Mouse (Mus musculus) adrenal gland, adult (tissue): ENCODE results near the gene F11r.
A peak's percentile ranks its signal among the peaks of the same experiment; 100 is the strongest.

Source experiments
- DNase-seq, 2 experiments: peaks; one replicate each; pipeline ENCODE4 v3.0.0; 2022 to 2023; ENCODE audit warnings: low spot score in 1 of 2; ENCODE audit not compliant: inconsistent age in 2 of 2

Gene F11r

DNA sequence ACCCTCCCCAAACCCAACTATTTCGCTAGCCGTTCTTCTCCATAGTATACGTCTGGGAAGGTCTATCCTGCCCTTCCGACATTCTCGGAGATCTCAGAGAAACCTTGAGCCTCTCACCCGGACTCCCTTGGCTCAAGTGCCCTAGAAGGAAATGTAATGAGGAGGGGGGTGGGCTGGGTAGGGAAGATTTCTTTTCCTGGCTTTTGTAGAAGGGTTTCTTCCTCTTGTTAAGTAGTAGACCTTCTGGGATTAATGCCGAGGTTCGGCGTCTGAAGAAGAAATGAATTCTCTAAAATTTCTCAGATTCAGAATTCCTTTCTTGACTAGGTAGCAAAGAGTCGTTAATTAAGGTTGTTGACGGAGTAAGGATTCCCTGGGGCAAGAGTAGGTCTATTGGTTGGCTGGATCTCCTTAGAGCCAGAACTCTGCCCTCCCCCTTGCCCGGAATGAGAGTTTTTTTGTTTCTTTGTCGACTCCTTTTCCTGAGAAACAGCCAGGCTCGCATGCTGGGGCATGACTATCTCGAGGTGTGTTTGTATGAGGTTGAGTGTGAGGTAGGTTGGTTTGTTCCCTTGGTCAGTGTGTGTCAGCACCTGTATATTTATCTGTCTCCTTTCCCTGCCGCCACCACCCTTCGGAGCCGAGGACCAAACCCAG lies 807 bp downstream of the F11r start:
- DNase-seq = peak in 1 of 2 experiments; percentile 57

DNA sequence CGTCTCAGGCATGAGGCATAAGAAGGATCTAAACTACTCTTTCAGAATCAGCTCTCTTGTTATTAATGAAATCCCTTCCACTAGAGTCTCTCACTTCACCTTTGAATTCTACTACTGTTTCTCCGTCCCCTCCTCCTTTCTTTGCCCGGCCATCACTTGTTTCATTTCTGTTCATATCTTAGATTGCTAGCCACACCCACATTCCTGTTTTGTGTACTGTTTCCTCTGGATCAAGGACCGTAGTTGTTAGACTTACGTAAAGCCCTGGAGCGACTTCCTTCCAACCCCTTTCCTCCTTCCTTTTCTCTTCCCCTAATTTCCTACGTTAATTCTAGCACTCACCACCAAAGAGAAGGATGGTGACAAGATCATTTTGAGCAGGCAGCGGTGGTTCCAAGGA lies 1.7 kb downstream of the F11r start:
- peak in 1 of 2 experiments; percentile 40 for DNase-seq

DNA sequence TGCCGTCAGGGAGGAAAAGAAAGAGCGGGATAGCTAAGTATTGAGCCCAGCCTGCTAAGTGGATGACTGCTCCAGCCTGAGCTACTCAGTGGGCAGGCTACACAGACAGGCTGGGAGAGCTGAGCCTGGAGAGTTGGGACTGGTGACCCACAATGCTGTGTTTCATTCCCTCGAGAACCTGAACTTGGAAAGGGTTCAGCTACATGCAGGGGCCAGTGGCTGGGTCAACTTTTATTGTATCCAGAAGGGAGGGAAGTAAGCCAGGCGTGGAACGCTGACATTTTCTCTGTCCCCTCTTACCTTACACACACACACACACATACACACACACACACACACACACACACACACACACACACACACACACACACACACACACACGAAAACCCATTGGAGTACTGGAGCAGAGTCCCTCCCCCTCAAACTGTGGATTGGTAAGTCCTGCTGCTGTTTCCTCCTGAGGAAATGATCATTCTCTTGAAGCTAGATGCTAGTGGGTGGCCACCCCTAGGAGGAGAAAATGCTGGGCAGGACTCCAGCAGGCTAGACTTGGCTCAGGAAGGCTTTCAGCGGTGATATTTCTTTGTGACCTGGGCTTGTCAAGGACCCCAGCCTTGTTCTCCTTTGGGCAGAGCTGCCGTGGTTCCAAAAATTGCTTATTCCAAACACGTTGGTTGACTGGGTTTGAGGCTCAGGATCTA lies 2.8 kb downstream of the F11r start:
- peak; percentile 80 to 89 for DNase-seq

DNA sequence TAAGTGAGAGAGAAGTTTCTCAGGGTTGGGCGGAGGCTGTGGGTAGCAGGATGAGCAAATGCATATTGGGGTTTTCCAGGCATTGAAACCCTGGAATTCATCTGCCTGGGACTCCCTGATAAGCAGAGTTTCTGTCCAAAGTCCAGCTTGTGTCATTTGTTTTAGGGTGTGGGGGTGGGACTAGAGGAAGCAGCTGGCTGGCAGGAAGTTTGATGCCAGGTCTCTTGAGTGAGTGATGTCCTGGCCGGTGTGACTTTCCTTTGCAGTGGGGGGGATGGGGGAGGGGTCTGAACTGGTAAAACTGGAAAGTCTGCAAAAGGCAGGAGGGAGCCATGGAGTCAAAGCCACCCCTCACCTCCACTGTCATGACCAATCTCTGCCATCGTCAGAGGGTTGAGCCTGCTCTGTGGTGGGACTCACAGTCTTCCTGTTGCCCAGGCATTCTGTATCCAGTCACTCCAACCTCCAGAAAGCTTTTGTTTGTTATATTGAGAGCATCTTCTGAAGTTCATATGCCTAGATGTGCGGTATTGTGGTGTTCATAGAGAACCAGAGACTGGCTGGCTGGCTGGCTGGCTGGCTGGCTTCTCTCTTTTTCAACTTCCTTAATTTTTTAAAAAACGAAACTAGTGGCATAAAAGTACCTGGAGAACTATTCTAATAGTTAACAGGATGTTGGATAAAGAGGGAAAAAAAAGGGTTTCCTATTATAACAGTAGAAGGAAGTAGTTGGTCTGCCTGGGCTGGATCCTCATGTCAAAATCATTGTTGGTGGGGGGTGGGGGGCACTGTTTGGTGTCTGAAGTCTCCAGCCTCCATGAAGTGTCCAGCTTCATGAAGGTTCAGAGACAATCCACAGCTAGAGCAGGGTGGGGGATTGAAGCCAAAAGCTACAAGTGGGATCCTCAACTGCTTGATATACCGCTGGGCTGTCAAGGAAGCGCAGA lies 4.4 kb downstream of the F11r start:
- peak in 1 of 2 experiments; percentile 50 for DNase-seq

- DNase-seq = no peak
Measured at GRCm38 (mm10) chr1:171442413-171442760, 5.1 kb downstream of the F11r start.

DNA sequence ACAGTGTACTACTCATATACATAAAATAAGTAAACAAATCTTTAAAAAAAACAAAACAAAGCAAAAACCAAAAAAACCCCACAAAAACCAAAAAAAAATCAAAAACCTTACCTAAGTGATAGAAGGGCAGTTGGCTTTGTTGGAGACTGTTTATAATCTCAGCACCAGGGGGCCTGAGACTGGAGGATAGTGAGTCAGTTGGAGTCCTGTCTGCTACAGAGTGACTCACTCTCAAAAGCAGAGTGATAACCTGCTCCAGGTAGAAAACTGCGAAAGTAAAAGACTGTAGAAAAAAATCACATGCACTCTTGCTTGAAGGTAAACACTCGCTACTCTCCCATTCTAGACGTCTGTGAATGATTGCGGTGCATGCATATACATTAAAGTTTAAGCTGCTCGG lies 7.7 kb downstream of the F11r start:
- no peak for DNase-seq

DNA sequence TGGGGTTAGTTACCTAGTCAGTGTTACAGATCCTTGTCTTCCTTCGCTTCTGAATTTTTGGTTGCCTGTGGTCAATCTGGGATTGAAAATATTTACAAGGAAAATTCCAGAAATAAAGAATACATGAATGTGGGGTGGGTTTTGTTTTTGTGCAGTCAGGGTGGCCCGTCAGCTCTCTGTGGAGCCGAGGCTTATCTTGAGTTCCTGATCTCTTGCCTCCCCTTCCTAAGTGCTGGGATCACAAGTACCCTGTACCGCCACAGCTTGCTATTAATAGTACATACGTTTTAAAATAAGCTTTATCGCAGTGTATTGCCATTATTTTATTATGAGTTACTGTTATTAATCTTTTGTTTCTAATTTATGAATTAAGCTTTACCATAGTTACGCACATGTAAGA lies 9.5 kb downstream of the F11r start:
- no peak for DNase-seq

GRCm38 (mm10) chr1:171447692-171448091 lies 10.4 kb downstream of the F11r start:
- DNase-seq = no peak

DNA sequence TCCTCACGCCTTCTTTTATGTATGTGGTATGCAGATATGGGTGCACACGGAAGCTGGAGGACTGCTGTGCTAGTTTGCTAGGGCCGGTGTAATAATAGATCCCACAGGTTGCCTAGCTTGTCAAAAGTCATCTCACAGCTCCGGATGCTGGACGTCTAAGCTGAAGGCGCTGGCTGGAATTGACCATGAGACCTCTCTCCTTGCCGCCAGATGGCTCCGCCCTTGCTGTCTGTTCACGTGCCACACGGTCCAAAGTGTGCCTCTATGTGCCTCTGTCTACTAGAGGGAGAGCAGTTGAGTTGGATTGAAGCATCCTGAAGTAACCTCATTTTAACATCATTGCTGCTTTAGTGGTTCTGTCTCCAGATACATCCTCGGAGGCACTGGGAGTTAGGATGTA lies 12.7 kb downstream of the F11r start:
- no peak for DNase-seq

GRCm38 (mm10) chr1:171451001-171451400 lies 13.7 kb downstream of the F11r start:
- DNase-seq = no peak

GRCm38 (mm10) chr1:171452522-171452921 lies 15.2 kb downstream of the F11r start:
- no peak for DNase-seq

DNA sequence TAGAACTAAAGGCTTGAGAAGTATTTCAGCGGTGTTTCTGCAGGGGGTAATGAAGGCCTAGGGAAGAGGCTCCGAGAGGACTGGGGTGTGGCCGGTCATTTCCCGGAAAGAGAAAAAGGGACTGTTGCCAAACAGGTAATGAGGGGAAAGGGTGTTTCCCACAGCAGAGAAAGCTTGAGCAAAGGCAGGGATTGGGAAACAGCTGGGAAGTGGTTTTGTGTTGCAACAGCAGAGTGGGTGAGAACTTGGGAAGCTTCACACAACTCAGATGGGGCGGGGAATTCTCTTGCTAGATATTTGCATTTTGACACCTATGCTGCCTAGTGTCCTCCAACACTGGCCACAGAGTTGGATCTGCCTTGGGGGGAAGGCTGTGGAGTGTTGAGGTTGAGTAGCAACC lies 15.6 kb downstream of the F11r start:
- peak in 1 of 2 experiments; percentile 47 for DNase-seq

DNA sequence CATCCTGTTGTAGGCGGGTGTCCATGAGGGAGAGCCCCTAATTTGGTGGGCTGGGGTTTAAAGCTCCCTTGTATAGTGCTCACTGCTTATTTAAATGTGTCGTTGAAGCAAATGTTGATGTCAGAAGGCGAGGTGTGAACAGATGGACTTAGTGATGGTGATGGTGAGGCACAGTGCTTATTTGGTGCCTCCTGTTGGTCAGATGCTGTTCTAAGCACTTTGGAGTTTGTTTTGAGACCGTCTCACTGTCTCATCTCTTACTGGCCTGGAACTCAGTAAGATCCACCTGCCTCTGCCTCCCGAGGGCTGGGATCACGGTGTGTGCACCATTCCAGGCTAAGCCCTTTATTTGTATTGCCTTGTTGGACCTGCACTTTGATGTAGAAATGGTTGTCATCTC lies 17.6 kb downstream of the F11r start:
- no peak for DNase-seq

DNA sequence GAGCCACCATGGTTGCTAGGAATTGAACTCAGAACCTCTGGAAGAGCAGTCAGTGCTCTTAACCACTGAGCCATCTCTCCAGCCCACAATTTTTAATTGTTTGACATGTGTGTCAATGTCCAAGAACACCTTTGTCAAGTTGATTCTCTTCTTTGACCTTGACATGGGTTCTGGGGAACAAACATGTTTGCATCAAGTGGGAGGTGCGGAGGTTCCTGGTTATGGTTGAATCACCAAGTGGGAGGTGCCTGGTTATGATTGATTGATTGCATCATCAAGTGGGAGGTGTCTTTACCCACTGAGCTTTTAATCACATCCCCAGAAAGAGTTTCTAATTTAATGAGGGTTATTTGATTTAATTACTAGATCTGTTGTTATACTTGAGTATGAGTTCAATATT lies 20.2 kb downstream of the F11r start:
- no peak for DNase-seq

DNA sequence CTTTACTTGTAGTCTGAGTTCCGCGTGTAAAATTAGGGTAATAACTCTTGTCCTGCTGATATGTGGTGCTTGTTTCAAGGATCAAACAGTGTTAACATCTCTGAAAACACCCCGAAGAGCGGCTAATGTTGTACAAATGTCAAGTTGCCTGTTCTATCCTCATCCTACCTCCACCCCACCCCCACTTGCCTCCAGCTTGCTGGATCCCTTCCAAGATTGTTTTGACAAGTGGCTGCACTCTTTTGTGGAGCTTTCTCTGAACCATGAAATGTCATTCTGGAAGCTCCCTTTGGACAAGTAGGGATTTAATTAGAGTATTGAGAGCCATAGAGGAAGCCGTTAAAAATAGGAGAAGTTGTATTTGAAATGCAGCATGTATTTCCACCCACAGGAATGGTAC lies 22.5 kb downstream of the F11r start:
- DNase-seq = no peak

- DNase-seq = no peak
Measured at GRCm38 (mm10) chr1:171460551-171461503, 23.5 kb downstream of the F11r start.

DNA sequence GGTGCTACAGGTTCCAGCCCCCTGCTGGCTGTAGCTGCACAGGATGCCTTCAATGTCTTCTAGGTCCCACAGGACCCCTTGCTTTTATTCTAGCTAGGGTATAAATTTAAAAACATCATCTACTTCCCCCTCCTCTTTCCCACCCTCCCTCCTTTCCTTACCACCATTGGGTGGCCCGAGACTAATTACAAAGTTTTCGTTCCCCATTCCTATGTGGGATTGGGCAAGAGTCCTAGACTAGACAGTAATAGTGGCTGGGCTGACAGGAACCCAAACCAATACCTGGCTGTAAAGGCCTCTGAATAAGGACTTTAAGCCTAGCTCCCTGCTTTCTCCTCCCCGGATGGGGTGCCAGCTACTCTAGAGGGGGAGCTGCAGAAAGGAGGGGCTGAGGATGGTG lies 25.8 kb downstream of the F11r start:
- no peak for DNase-seq

GRCm38 (mm10) chr1:171465749-171466412 lies 28.5 kb downstream of the F11r start:
- no peak for DNase-seq

- no peak for DNase-seq
Measured at GRCm38 (mm10) chr1:171466565-171466964, 29.2 kb downstream of the F11r start.

GRCm38 (mm10) chr1:171469678-171470077 lies 32.3 kb downstream of the F11r start:
- no peak for DNase-seq
